Mouse (Mus musculus): ENCODE measurements around the gene Disp1.

DNA sequence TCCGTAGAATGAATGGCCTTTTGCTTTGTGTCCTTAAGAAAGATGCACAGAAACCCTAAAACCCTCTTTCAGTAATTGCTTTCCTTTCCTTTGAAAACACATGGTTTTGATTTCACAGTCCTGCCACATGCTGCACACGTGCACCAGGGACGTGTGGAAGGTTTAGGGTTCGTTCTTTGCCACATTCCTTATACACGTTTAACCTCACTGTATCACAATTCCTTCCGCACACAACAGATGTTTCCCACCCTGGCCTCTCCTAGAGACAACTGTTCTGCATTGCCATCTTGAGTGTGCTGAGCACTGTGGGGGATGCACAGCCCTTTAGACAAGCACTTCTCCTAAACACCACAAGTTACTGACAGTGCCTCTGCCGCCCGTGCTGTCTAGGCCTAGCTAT, 119.2 kb downstream of the Disp1 start:
- TF ChIP-seq POLR2A (IDR thresholded peaks at IDR 0.05; ENCODE audit: borderline replicate concordance, insufficient read depth, low read length): no peak
- TF ChIP-seq CTCF (IDR thresholded peaks at IDR 0.05; ENCODE audit: borderline replicate concordance, insufficient read depth, low read depth, low read length): no peak
